Mouse (Mus musculus) large intestine, adult 2 months (tissue): ENCODE data around the gene Fndc3b. TPM values are rescaled to one million over a fixed set of nuclear protein-coding genes. Genes with fewer than 3 reads are reported as not detected.

Experiments used
- DNase-seq: peaks from one replicate; pipeline ENCODE4 v3.0.0-alpha.2; 2012; ENCODE audit warnings: low read depth, low spot score
- WGBS: fragments of 180-500 bp; shearing (Covaris S2); methylation state at CpG from one replicate; pipeline ENCODE4 v1.1.7; 2018; 5-methylcytosine and 5-hydroxymethylcytosine counted together
- polyA plus RNA-seq: library from polyadenylated mRNA; depleted of rRNA; stranded (reverse); fragments of >200 nt; gene quantifications from 2 replicates; pipeline ENCODE4 v1.2.3, GENCODE M21; 2012; rRNA removed

Gene Fndc3b
- polyA plus RNA-seq, 1 experiment, result 5.7 TPM

GRCm38 (mm10) chr3:27389923-27390322, 321.2 kb downstream of the Fndc3b start:
- no peak for DNase-seq
- 81% methylated on average over 1 of the region's 1 CpGs for WGBS

GRCm38 (mm10) chr3:27384836-27385235, 326.3 kb downstream of the Fndc3b start:
- DNase-seq, result no peak

GRCm38 (mm10) chr3:27377935-27378334, 333.2 kb downstream of the Fndc3b start:
- DNase-seq, result no peak
- 47% methylated on average over 4 of the region's 4 CpGs for WGBS

More at GRCm38 (mm10) chr3:27384836-27385235, 326.3 kb downstream of the Fndc3b start:
- WGBS, result 40% methylated on average over 3 of the region's 3 CpGs

GRCm38 (mm10) chr3:27374396-27374795, 336.7 kb downstream of the Fndc3b start:
- 32% methylated on average over 9 of the region's 9 CpGs for WGBS
- no peak for DNase-seq

- DNase-seq, result no peak
- WGBS, result 4% methylated on average over 77 of the region's 77 CpGs
Observed at GRCm38 (mm10) chr3:27371725-27372650, 339.1 kb downstream of the Fndc3b start.

GRCm38 (mm10) chr3:27371276-27371621, 339.9 kb downstream of the Fndc3b start, which contains the start of gene Ghsr:
Ghsr (plus strand) TSS chr3:27371351.
- DNase-seq, result no peak
- WGBS, result 2% methylated on average over 19 of the region's 19 CpGs

- no peak for DNase-seq
- WGBS, result 7% methylated on average over 20 of the region's 20 CpGs
Observed at GRCm38 (mm10) chr3:27370582-27371275, 340.4 kb downstream of the Fndc3b start.

GRCm38 (mm10) chr3:27370125-27370524, 341.0 kb downstream of the Fndc3b start:
- no peak for DNase-seq
- 6% methylated on average over 10 of the region's 10 CpGs for WGBS

Other genes with a start within 250 kb of the Fndc3b start
- gene Tmem212, start 185.1 kb upstream of the Fndc3b start, polyA plus RNA-seq, result not detected in 2 replicates
- 23.3 and 30.1 TPM in 2 replicates for gene Pld1, start 227.4 kb upstream of the Fndc3b start, polyA plus RNA-seq